Mouse (Mus musculus) erythroid progenitor cell, adult 5-6 weeks (primary cell): ENCODE results near the gene Gpi1. TPM values are rescaled to one million over a fixed set of nuclear protein-coding genes. Genes with fewer than 3 reads are reported as not detected.
"Not testable (repeated sequence)": the region's sequence is repeated elsewhere in the genome, so short reads cannot be mapped to it uniquely, and the experiment has no call there.

Experiments used
- ATAC-seq: replicated peaks from 2 replicates; pipeline ENCODE4 v1.8.0; 2016; ENCODE audit warnings: moderate number of reproducible peaks, mild to moderate bottlenecking, moderate TSS enrichment, inconsistent platforms; ENCODE audit not compliant: poor library complexity, low FRiP score, severe bottlenecking
- total RNA-seq, 2 experiments: library from RNA; stranded (forward) in 1 of 2; stranded (reverse) in 1 of 2; fragments of 150-400 nt in 1 of 2; fragments of 186-747, 209-891 nt in 1 of 2; gene quantifications; 2 replicates each; pipeline versions ENCODE4 v1.2.3 to v1.2.4; 2015 to 2017; ENCODE audit warnings: low replicate concordance in 2 of 2

Gpi1 gene
- total RNA-seq, 2 experiments from 2014 or later = 60.7 to 119 TPM

- peak; percentile 91 for ATAC-seq
Measured at GRCm38 (mm10) chr7:34196132-34197128, 33.7 kb downstream of the Gpi1 start, which contains the start of gene Pdcd2l. Gene Pdcd2l (minus strand): TSS chr7:34196661.

GRCm38 (mm10) chr7:34195632-34196031, 34.5 kb downstream of the Gpi1 start:
- peak; percentile 40; the same call in 1 of the 2 replicates for ATAC-seq

DNA sequence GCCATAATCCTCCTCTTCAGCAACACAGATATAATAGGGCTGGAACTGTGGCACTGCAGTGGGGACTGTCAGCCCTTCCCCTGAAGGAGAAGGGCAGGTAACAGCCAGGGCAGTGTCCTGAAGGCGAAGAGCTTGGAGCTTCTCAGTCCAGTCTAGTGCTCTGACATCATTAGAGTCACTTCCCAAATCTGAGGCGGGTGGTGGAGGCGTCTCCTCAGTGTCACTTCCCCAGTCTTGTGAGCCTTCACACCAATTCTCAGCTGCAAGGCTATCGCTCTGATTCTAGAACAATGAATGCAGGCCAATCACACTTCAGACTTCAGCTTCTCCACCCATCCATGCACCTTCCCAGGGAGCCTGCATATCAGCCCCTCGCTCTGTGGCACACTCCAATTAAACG, 37.3 kb downstream of the Gpi1 start:
- ATAC-seq = no peak

DNA sequence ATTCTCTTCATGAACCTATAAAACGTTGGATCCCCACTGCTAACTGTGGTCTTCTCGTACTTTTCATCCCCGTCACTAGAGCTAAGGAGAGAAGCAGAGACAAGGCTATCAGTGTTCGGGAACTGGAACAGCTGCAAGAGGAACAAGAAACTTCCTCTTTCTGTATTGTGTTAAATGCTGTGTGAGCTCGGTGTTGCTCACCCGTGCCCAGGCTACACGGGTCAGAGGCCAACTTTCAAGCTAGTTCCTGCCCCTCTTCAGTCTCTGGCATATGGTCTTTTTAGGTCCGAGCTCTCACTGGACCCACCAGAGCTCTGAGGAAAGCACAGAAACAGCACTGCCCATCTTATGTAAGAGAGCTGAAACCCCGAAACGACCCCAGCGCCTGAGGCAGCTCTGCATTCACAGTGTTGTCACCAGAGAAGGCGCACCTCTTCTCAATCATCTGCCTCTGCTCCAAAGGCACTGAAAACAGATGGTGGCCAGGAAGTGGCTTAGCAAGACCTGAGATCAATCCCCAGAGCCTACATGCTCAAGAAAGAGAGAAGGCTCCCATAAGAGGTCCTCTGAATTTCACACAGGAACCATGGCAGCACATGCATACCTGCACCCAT, 40.7 kb downstream of the Gpi1 start:
- ATAC-seq = no peak

GRCm38 (mm10) chr7:34183794-34184193, 46.3 kb downstream of the Gpi1 start:
- no peak for ATAC-seq

DNA sequence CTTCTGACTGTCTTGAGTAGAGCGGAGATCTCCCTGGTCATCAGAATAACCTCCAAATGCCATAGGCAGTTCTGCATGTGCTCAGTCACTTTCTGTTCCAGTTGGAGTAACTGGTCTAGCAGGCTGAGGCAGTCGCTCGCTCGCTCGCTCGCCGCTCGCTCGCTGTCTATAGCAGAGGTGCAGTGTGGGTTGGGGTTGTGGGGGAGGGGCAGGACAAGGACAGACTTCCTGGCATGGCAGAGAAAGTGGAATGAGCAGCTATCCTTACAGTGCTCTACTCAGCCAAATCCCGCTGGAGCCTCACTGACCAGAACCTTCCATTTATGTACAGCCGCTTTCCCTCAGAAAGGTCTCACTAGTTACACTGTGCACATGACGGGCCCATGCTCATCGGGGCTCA, 46.8 kb downstream of the Gpi1 start:
- no peak for ATAC-seq

GRCm38 (mm10) chr7:34176241-34176640, 53.9 kb downstream of the Gpi1 start:
- not testable (repeated sequence) for ATAC-seq

DNA sequence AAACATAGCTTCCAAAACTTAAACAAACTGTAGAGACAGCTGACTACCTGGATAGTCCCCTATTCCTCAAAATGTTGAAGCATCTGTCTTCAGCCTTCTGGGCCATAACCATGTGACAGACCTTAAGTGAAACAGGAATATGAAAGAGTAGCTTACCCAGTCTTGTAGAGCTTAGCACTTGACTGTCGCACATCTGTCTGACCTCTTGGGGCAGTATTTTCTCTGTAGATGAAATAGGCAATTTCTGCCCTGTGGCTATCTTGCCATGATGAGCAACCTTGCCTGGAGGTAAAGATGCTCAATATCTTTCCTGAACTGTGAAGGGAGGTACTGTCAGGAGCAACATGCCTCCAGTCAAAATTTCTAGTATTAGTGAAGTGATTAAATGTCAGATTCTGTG, 57.9 kb downstream of the Gpi1 start:
- ATAC-seq = no peak

- ATAC-seq = no peak
Measured at GRCm38 (mm10) chr7:34169454-34169853, 60.7 kb downstream of the Gpi1 start, which contains the start of gene Uba2. Gene Uba2 (minus strand): TSS chr7:34169599.

GRCm38 (mm10) chr7:34168470-34169251, 61.5 kb downstream of the Gpi1 start:
- peak; percentile 99 for ATAC-seq

GRCm38 (mm10) chr7:34167766-34168469, 62.2 kb downstream of the Gpi1 start:
- ATAC-seq = peak; percentile 42

- peak; percentile 64 for ATAC-seq
Measured at GRCm38 (mm10) chr7:34166850-34167249, 63.3 kb downstream of the Gpi1 start.

DNA sequence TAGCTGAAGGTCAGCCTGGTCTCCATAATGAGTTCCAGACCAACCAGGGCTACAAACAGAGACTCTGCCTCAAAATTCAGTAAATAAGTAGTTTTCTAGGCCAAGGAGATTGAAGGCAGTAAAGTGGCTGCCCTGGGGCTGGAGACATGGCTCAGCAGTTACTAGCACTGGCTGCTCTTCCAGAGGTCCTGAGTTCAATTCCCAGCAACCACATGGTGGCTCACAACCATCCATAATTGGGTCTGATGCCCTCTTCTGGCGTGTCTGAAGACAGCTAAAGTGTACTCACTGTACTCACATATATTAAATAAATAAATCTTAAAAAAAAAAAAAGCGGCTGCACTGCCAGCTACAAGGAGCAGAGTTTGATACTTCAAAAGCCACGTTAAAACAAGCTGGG, 64.1 kb downstream of the Gpi1 start:
- ATAC-seq = no peak

- no peak for ATAC-seq
Measured at GRCm38 (mm10) chr7:34164671-34165070, 65.5 kb downstream of the Gpi1 start.

DNA sequence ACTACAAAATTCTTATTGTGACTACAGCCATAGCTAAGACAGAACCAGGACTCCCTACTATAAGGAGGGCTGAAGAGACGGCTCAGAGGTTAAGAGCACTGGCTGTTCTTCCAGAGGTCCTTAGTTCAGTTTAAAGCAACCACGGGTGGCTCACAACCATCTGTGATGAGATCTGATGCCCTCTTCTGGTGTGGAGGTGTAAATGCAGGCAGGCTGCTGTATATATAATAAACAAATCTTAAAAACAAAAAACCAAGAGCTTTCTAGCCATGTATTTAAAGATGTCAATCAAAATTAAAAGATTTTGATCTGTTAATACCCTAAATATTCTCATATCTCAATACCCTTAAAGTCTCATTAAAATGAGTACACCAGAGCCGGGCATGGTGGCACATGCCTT, 71.0 kb downstream of the Gpi1 start:
- ATAC-seq = no peak

- ATAC-seq = no peak
Measured at GRCm38 (mm10) chr7:34157994-34158393, 72.1 kb downstream of the Gpi1 start.
